Mouse (Mus musculus) hindbrain, embryonic 15.5 days (tissue): ENCODE results near the gene Card14. TPM values are rescaled to one million over a fixed set of nuclear protein-coding genes. Genes with fewer than 3 reads are reported as not detected.
"Not testable (repeated sequence)": the region's sequence is repeated elsewhere in the genome, so short reads cannot be mapped to it uniquely, and the experiment has no call there.

Experiments used
- ATAC-seq: fragments of 200-750 bp; cut with Nextera tagmentation; 2 replicates; pipeline ENCODE4 v1.8.0; 2017; ENCODE audit warnings: low read depth, moderate number of reproducible peaks, moderate TSS enrichment; ENCODE audit not compliant: low FRiP score
- H3K27ac ChIP-seq: fragments of 300-500 bp; sonication (generic); replicated peaks from 2 replicates; pipeline ENCODE4 v1.5.1; 2015; ENCODE audit warnings: mild to moderate bottlenecking, inconsistent platforms
- H3K27me3 ChIP-seq: fragments of 300-500 bp; sonication (generic); 2 replicates; pipeline ENCODE4 v1.6.1; 2015; ENCODE audit warnings: control low read depth, inconsistent platforms
- H3K36me3 ChIP-seq: fragments of 300-500 bp; sonication (generic); 2 replicates; pipeline ENCODE4 v1.6.1; 2015; ENCODE audit warnings: control low read depth, inconsistent platforms
- H3K4me1 ChIP-seq: fragments of 300-500 bp; sonication (generic); replicated peaks from 2 replicates; pipeline ENCODE4 v1.6.1; 2015; ENCODE audit warnings: control low read depth, inconsistent platforms
- H3K4me2 ChIP-seq: fragments of 300-500 bp; sonication (generic); 2 replicates; pipeline ENCODE4 v1.6.1; 2015; ENCODE audit warnings: moderate library complexity, mild to moderate bottlenecking, inconsistent platforms
- H3K4me3 ChIP-seq: fragments of 300-500 bp; sonication (generic); 2 replicates; pipeline ENCODE4 v1.5.1; 2015; ENCODE audit warnings: mild to moderate bottlenecking, inconsistent platforms
- H3K9ac ChIP-seq: fragments of 300-500 bp; sonication (generic); 2 replicates; pipeline ENCODE4 v1.6.1; 2015; ENCODE audit warnings: inconsistent platforms
- H3K9me3 ChIP-seq: fragments of 300-500 bp; sonication (generic); 2 replicates; pipeline ENCODE4 v1.6.1; 2016; ENCODE audit warnings: control low read depth, inconsistent platforms
- WGBS: fragments of 180-500 bp; shearing (Covaris S2); methylation state at CpG from one replicate; pipeline ENCODE4 v1.1.7; 2015; 5-methylcytosine and 5-hydroxymethylcytosine counted together
- polyA plus RNA-seq: library from polyadenylated mRNA; unstranded; fragments of >200 nt; fragmentation: Nextera tagmentation; extraction: Ambion mirVana; gene quantifications from 2 replicates; pipeline ENCODE4 v1.2.1, GENCODE M21; 2015

The Card14 gene
- polyA plus RNA-seq, 1 experiment from 2014 or later, result 0.36 TPM

DNA sequence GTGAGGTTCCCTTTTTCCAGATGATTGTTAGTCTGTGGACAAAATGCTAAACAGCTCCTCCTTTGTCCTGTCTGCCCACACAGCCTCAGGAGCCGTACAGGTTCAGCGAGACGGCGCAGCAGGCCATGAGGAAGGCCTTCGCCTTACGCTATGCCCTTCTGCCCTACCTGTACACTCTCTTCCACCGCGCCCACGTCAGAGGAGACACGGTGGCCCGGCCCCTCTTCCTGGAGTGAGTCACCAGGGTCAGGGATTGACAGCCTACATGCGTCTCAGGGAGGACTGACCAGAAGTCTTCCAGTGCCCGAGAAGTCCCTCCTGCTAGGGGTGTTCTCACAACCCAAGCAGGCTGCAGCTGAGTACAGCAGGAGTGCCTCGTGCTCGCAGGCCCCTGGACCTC lies 26.5 kb upstream of the Card14 start:
- Histone ChIP-seq H3K36me3 (peaks cover 49% of the 10 kb centered on the region), H3K27me3 (no peaks in the 10 kb centered on the region), H3K4me1 (no peaks in the 10 kb centered on the region), H3K9me3 (no peaks in the 10 kb centered on the region), H3K9ac (no peak overlapping the region), H3K4me2 (no peak overlapping the region), H3K27ac (no peak overlapping the region), H3K4me3 (no peak overlapping the region)
- ATAC-seq, result no peak
- WGBS, result 89% methylated on average over 15 of the region's 15 CpGs

- peaks cover 67% of the 10 kb centered on the region for H3K36me3 ChIP-seq
- no peak overlapping the region for H3K27ac ChIP-seq
- H3K9ac ChIP-seq, result no peak overlapping the region
- H3K4me2 ChIP-seq, result no peak overlapping the region
- H3K27me3 ChIP-seq, result no peaks in the 10 kb centered on the region
- WGBS, result 66% methylated on average over 9 of the region's 9 CpGs
- H3K4me3 ChIP-seq, result no peak overlapping the region
- H3K4me1 ChIP-seq, result no peaks in the 10 kb centered on the region
- ATAC-seq, result no peak; the same call in 1 of the 2 replicates
- H3K9me3 ChIP-seq, result no peaks in the 10 kb centered on the region
Observed at GRCm38 (mm10) chr11:119285791-119286527, 21.6 kb upstream of the Card14 start.

DNA sequence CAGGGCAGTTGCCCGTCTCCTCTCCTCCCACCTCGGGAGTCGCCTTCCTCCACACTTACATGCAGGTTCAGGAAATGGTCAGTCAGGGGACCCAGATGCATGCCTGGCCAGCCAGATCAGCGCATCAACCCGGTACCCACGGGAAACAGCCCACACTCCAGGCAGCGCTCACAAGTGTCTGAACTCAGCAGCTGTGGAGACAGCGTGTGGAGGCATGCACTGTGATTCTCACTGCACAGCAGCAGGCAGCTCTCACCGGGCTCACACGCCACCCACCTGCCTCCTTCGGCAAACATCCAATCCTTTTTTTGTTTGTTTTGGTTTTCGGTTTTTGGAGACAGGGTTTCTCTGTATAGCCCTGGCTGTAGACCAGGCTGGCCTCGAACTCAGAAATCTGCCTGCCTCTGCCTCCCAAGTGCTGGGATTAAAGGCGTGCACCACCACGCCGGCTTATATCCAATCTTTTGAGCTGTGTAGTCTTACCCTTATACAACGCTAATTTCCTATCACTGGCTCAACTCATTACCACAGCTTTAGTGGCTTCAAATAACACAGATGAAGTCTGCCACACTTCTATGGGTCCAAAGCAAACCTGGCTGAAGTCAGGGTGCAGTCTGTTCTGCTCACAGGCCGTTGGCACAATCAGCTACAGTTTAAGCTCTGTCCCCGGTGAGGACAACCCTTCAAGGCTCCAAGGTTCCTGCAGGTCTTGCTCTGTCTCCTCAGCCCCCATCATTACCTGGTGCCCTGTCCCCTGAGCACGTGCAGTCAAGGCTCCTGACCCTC lies 20.2 kb upstream of the Card14 start:
- H3K4me1 ChIP-seq, result no peaks in the 10 kb centered on the region
- no peak overlapping the region for H3K9ac ChIP-seq
- H3K27ac ChIP-seq, result no peak overlapping the region
- no peaks in the 10 kb centered on the region for H3K9me3 ChIP-seq
- WGBS, result 92% methylated on average over 20 of the region's 20 CpGs
- H3K4me2 ChIP-seq, result no peak overlapping the region
- no peak overlapping the region for H3K4me3 ChIP-seq
- ATAC-seq, result no peak
- no peaks in the 10 kb centered on the region for H3K27me3 ChIP-seq
- peaks cover 71% of the 10 kb centered on the region for H3K36me3 ChIP-seq

DNA sequence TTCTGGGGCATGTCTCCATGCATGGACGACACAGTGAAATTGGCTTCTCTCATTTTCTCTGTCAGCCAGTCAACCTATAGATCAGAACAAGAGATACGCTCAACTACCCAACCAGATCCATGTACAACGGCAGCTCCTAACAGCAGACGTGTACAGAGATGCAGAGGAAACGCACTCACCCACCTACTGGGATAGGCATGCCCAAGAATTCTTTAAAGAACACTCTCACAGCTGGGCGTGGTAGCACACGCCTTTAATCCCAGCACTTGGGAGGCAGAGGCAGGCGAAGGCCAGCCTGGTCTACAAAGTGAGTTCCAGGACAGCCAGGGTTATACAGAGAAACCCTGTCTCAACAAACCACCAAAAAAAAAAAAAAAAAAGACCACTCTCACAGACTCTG lies 14.7 kb upstream of the Card14 start:
- not testable (repeated sequence) for H3K9me3 ChIP-seq, H3K4me1 ChIP-seq, H3K27ac ChIP-seq, H3K9ac ChIP-seq, H3K4me2 ChIP-seq, H3K27me3 ChIP-seq, ATAC-seq, H3K4me3 ChIP-seq
- peaks cover 94% of the 10 kb centered on the region for H3K36me3 ChIP-seq
- WGBS, result 96% methylated on average over 8 of the region's 8 CpGs

- H3K27me3 ChIP-seq, result no peaks in the 10 kb centered on the region
- H3K9ac ChIP-seq, result no peak overlapping the region
- no peaks in the 10 kb centered on the region for H3K9me3 ChIP-seq
- H3K36me3 ChIP-seq, result peaks cover 49% of the 10 kb centered on the region
- H3K4me3 ChIP-seq, result 0 out of 2 replicates have a peak overlapping the region, but pooled peaks have one; percentile 92
- no peak overlapping the region for H3K27ac ChIP-seq
- H3K4me1 ChIP-seq, result peaks cover 27% of the 10 kb centered on the region
- 86% methylated on average over 6 of the region's 6 CpGs for WGBS
- ATAC-seq, result no peak
- peak overlapping the region; percentile 95 for H3K4me2 ChIP-seq
Observed at GRCm38 (mm10) chr11:119297996-119298395, 9.6 kb upstream of the Card14 start.

DNA sequence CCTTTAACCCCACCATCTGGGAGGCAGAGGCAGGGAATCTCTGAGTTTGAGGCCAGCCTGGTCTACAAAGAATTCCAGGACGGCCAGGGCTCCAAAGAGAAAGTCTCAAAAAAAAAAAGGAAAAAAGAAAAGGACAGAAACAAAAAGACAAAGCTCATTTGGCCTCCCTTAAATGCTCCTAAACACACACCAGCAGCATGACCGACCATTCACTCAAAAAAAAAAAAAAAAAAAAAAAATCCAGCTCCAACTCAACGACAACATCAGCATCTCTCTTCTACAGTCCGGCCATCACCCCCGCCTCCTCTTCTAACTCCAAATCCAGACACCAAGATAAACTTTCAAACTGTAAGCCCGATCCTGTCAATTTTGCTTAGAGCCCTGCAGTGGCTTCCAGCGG lies 8.7 kb upstream of the Card14 start:
- Histone ChIP-seq H3K4me1 (peaks cover 27% of the 10 kb centered on the region), H3K9ac (peak overlapping the region; percentile 98), H3K4me3 (peak overlapping the region; percentile 92), H3K27ac (peak overlapping the region; percentile 99; the same call in 1 of the 2 replicates), H3K27me3 (no peaks in the 10 kb centered on the region), H3K4me2 (peak overlapping the region; percentile 95), H3K9me3 (no peaks in the 10 kb centered on the region), H3K36me3 (peaks cover 40% of the 10 kb centered on the region)
- ATAC-seq, result no peak
- 14% methylated on average over 7 of the region's 7 CpGs for WGBS

DNA sequence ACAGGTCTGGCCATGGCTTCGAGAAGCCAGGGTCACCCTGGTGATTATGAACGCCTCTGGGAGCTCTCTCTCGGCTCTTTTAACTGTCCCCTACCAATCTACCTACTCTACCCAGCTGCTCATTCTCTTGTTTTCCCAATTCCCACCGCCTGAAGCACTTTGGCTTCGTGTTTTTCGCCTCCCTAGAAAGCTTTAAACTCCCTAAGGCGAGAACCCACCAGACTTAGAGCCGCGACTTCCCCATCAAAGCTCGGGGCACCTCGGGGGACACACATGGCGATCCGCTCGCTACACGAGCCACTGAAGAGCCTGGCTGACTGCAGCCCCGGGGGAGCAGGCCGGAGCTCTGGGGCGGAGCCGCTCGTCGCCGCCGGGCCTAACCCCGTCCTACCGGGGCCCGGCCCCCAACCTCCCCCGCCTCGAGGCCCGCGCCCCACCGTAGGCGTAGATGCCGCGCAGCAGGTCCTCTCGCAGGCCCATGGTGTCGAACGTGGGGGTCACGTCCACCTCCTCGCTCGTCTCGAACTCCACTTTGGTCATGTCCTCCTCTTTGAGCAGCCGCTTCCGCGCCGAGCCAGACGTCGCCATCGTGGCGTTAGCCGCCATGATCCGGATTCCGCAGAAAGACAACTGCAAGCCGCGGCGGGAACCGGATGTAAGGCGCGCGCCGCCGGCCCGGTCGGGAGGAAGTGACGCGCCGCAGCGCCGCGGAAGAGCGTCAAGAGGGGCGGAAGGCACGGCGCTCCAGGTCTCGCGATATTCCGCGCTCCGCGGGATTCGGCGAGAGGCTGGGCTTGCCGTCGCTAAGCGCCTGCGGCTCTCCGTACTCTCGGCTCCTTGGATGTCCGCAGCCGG lies 8.0 kb upstream of the Card14 start, which contains the start of gene Eif4a3:
Gene Eif4a3 (minus strand): TSS at position 699 of the 855 bp plus-strand sequence.
- Histone ChIP-seq H3K36me3 (peaks cover 33% of the 10 kb centered on the region), H3K9me3 (no peaks in the 10 kb centered on the region), H3K9ac (peak within 1 kb of the TSS; percentile 98), H3K4me2 (peak within 1 kb of the TSS; percentile 95), H3K27ac (peak within 1 kb of the TSS; percentile 99), H3K4me1 (peaks cover 27% of the 10 kb centered on the region), H3K4me3 (peak within 1 kb of the TSS; percentile 92), H3K27me3 (no peaks in the 10 kb centered on the region)
- ATAC-seq, result peak; percentile 97
- WGBS, result under 1% methylated on average over 89 of the region's 89 CpGs

GRCm38 (mm10) chr11:119300246-119300935 lies 7.2 kb upstream of the Card14 start:
- H3K9ac ChIP-seq, result peak overlapping the region; percentile 98
- WGBS, result 1% methylated on average over 27 of the region's 31 CpGs
- no peaks in the 10 kb centered on the region for H3K9me3 ChIP-seq
- H3K36me3 ChIP-seq, result peaks cover 25% of the 10 kb centered on the region
- H3K27ac ChIP-seq, result peak overlapping the region; percentile 99
- peak overlapping the region; percentile 92 for H3K4me3 ChIP-seq
- ATAC-seq, result no peak
- H3K4me1 ChIP-seq, result peaks cover 27% of the 10 kb centered on the region
- peak overlapping the region; percentile 95 for H3K4me2 ChIP-seq
- H3K27me3 ChIP-seq, result no peaks in the 10 kb centered on the region

GRCm38 (mm10) chr11:119300986-119301385 lies 6.6 kb upstream of the Card14 start:
- Histone ChIP-seq H3K4me1 (peaks cover 27% of the 10 kb centered on the region), H3K4me3 (no peak overlapping the region), H3K9me3 (no peaks in the 10 kb centered on the region), H3K9ac (no peak overlapping the region), H3K36me3 (peaks cover 19% of the 10 kb centered on the region), H3K4me2 (peak overlapping the region; percentile 95), H3K27me3 (no peaks in the 10 kb centered on the region), H3K27ac (no peak overlapping the region)
- no peak for ATAC-seq
- 35% methylated on average over 2 of the region's 2 CpGs for WGBS

DNA sequence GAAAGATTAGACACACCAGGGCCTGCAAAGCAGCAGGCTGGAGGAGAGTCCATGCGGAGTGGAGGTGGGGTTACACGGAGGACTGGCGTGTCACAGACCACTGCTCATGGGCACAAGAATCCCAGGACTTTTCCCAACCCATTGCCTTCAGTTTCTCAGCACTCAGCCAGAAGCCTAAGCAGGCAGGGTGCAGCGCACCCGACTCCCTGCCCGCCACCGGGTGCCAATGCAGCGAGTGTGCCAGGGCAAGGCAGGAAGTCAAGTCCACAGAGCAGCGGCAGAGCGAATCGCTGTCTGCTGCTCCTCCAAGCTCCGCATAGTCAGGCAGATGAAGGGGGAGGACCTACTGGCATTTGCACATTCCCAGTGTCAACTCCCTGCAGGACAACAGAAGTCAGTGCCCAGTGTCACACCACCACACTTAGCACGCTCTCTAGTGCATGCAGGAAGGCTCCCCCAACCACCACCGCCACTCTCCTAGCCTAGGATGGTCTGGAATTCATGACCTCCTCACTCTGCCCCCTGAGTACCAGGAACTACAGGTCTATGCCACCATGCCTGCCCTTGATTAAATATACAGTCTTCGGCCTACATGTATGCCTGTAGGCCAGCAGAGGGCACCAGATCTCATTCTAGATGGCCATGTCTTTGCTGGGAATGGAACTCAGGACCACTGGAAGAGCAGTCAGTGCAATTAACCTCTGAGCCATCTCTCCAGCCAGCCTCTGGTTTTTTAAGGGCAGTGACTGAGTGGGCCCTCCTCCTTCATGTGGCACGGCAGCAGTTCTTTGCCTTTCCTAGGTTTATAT lies 2.5 kb upstream of the Card14 start:
- no peak for ATAC-seq
- 36% methylated on average over 16 of the region's 16 CpGs for WGBS

More for the DNA sequence above, 2.5 kb upstream of the Card14 start:
- Histone ChIP-seq H3K9ac (no peak overlapping the region), H3K27me3 (no peaks in the 10 kb centered on the region; the same call in 1 of the 2 replicates), H3K27ac (no peak overlapping the region), H3K4me2 (no peak overlapping the region), H3K36me3 (no peaks in the 10 kb centered on the region), H3K4me1 (peaks cover 14% of the 10 kb centered on the region), H3K4me3 (no peak overlapping the region), H3K9me3 (no peaks in the 10 kb centered on the region)
